Comparison of ENCODE assay signal across 1 mouse cellular context in the genomic region with DNA sequence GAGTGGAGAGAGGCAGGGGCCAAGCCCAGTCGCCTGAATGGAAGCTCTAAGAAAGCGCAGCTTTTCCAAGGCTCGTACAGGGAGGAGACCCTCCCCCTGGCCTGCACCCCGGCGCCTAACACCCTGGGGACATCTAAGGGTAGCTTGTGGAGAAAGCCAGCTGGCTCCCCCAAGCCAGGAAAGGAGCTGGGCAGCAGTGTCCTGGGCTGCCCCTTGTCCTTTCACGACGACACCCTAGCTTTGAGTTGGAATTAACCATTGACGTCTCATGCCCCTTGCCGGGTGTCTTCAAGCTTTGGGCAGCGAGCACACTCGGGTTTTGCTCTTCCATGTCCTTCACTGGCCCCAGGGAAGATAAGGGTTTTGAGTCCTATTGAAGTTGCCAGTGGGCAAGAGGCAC.
TF ChIP-seq lines count a peak whose summit lies in the region.

No protein-coding gene starts in this region.

TF ChIP-seq in MEL, 35 proteins besides CTCF, POLR2A, EP300 and RAD21:
- TF ChIP-seq SMC3 (IDR thresholded peaks at IDR 0.05; ENCODE audit: low read depth, low read length) (no peak), NRF1 (IDR thresholded peaks at IDR 0.05; ENCODE audit: insufficient read depth, low read depth, low read length, poor library complexity, severe bottlenecking) (no peak), MEF2A (IDR thresholded peaks at IDR 0.05; ENCODE audit: extremely low read depth, insufficient replicate concordance, low read depth, low read length, poor library complexity, severe bottlenecking) (no peak), GABPA (IDR thresholded peaks at IDR 0.05; ENCODE audit: low read depth, low read length) (no peak), UBTF (IDR thresholded peaks at IDR 0.05; ENCODE audit: borderline replicate concordance, insufficient read depth, low read depth, low read length) (no peak), ZKSCAN1 (IDR thresholded peaks at IDR 0.05; ENCODE audit: low read depth, low read length) (no peak), CHD2 (IDR thresholded peaks at IDR 0.05; ENCODE audit: low read length) (no peak), GATA1 (IDR thresholded peaks at IDR 0.05; ENCODE audit: low read depth, low read length) (no peak), MAZ (IDR thresholded peaks at IDR 0.05; ENCODE audit: low read depth, low read length) (no peak), USF1 (IDR thresholded peaks at IDR 0.05; ENCODE audit: low read depth, low read length) (no peak), KAT2A (conservative IDR thresholded peaks at IDR 0.05; ENCODE audit: low read depth, low read length) (no peak), USF2 (IDR thresholded peaks at IDR 0.05; ENCODE audit: borderline replicate concordance in 1 of 2, insufficient read depth in 1 of 2, low read depth in 1 of 2, low read length in 2 of 2) (no peak), ELF1 (IDR thresholded peaks at IDR 0.05; ENCODE audit: low read depth, low read length) (no peak), ZMIZ1 (IDR thresholded peaks at IDR 0.05; ENCODE audit: low read depth, low read length) (no peak), MAFK (IDR thresholded peaks at IDR 0.05; ENCODE audit: borderline replicate concordance, low read depth, low read length) (no peak), JUND (IDR thresholded peaks at IDR 0.05; ENCODE audit: low read depth, low read length) (no peak), POLR2AphosphoS5 (IDR thresholded peaks at IDR 0.05; ENCODE audit: borderline replicate concordance, low read depth, low read length) (no peak), RCOR1 (IDR thresholded peaks at IDR 0.05; ENCODE audit: low read depth, low read length) (no peak), SIN3A (IDR thresholded peaks at IDR 0.05; ENCODE audit: low read length) (no peak), NELFE (IDR thresholded peaks at IDR 0.05; ENCODE audit: low read depth, low read length) (no peak)
